Mouse (Mus musculus): Measurements from ENCODE around the gene Fam166b. TPM values are rescaled to one million over a fixed set of nuclear protein-coding genes. Genes with fewer than 3 reads are reported as not detected.

The Fam166b gene
- total and polyA plus RNA-seq, 3 experiments: 1.4 TPM; not detected in 2

DNA sequence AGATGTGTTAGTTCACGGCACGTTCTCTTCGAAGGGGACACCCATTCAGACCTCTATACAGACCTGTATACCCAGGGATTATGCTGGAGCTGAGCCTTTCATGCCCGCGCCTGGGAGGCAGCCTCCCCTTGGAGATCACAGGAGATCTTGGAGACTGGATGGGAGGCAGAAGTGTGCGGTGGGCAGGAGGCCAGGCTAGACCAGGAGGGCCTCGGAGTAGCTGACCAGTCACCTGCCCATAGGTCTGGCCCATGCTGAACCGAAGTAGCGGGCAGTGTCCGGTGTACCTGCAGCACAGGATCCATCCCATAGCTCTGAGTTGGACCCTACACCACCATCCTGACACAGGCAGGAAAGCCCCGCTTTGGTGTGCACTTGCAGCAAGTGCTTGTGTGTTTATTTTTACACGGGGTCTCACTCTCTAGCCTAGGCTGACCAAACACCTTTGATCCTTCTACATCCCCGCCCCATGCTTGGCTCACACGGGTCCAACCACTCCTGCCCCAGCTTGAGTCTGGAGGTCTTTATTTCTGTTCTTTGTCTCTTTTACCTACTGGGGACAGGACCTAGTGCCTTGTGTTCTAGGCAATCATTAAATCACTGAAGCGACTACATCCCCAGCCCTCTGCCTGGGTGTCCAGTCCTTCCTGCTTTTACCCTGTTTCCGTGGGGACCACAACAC lies 613 bp downstream of the Fam166b start:
- 58% methylated on average over 16 of the region's 16 CpGs for WGBS
- H3K4me3 ChIP-seq: no peak overlapping the region
- H3K9ac ChIP-seq (ENCODE audit: low read depth, low read length): no peak overlapping the region
- H3K27me3 ChIP-seq (ENCODE audit: control insufficient read depth, insufficient read depth, low read length): no peaks in the 10 kb centered on the region
- H3K36me3 ChIP-seq (ENCODE audit: control insufficient read depth, insufficient read depth, low read length): no peaks in the 10 kb centered on the region
- no peak overlapping the region; the same call in 1 of the 2 replicates for H3K27ac ChIP-seq
- DNase-seq: no peak
- H3K4me1 ChIP-seq (ENCODE audit: control insufficient read depth, insufficient read depth, low read length): peaks cover 2% of the 10 kb centered on the region
- TF ChIP-seq POLR2A (IDR thresholded peaks at IDR 0.05; ENCODE audit: insufficient read depth, low read depth, low read length) (no peak), EP300 (IDR thresholded peaks at IDR 0.05; ENCODE audit: insufficient read depth, low read depth, low read length) (no peak), CTCF (IDR thresholded peaks at IDR 0.05) (no peak)
- intact Hi-C loops (cut with DNase I): no loop called here
- no peaks in the 10 kb centered on the region for H3K79me2 ChIP-seq (replicated peaks; ENCODE audit: control insufficient read depth, insufficient read depth, low read length)

DNA sequence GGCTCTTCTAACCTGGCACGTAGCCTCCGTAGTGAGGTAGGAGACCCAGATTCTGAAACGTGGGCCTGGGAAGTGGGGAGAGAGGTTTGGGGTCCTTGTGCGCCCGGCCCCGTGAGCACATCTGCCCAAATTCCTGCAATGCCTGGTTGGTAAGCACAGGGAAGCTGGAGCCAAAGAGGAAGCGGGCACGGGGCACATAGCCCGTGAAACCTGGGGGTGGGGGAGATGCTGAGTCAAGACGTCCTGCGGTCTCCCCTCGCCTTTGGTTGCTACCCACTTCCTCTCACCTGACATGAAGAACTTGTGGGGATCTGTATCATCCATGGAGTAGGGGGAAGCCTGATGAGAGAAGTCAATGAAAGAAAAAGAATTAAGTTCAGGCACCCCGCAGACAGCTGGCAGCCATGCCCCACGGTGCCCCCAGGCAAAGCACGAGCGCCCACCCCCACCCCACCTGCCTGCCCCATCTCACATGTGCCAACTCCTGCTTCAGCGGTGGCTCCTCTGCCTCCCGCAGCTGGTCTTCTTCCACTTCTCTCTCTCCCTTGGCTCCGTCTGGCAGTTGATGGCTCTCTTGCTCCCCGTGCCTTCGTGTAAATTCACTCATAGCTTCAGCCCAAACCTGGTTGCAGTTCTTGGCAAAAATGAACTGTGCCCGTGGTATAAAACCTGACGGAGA lies 1.3 kb downstream of the Fam166b start:
- H3K36me3 ChIP-seq (ENCODE audit: control insufficient read depth, insufficient read depth, low read length): peaks cover 3% of the 10 kb centered on the region; the same call in 1 of the 2 replicates
- no peak overlapping the region for H3K4me3 ChIP-seq
- intact Hi-C loops (cut with DNase I): no loop called here
- no peak overlapping the region for H3K9ac ChIP-seq (ENCODE audit: low read depth, low read length)
- peaks cover 2% of the 10 kb centered on the region for H3K4me1 ChIP-seq (ENCODE audit: control insufficient read depth, insufficient read depth, low read length)
- TF ChIP-seq CTCF (IDR thresholded peaks at IDR 0.05): no peak
- no peak for TF ChIP-seq EP300 (IDR thresholded peaks at IDR 0.05; ENCODE audit: insufficient read depth, low read depth, low read length)
- peak in 1 of 2 experiments; percentile 24 for DNase-seq
- no peaks in the 10 kb centered on the region for H3K27me3 ChIP-seq (ENCODE audit: control insufficient read depth, insufficient read depth, low read length)
- no peak overlapping the region for H3K27ac ChIP-seq
- no peaks in the 10 kb centered on the region for H3K79me2 ChIP-seq (replicated peaks; ENCODE audit: control insufficient read depth, insufficient read depth, low read length)
- whole genome bisulfite sequencing: 57% methylated on average over 23 of the region's 23 CpGs

DNA sequence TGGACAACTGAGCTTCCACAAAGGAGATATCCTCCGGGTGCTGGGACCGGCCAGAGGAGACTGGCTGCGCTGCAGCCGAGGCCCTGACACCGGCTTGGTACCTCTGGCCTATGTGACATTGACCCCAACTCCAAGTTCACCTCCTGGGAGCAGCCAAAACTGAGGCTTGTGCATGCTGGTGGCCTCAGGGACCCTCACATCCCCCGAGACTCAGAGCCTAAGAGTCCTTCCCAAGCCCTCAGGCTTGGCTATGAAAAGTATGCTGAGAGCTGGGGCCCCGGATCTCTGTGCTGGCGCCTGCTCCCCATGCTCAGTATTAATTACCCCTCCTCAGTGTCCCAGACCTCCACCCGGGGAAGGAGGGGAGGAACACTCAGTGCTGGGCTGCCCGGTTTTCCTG lies 2.4 kb downstream of the Fam166b start:
- Histone ChIP-seq H3K4me3 (no peak overlapping the region), H3K27ac (no peak overlapping the region), H3K27me3 (ENCODE audit: control insufficient read depth, insufficient read depth, low read length) (no peaks in the 10 kb centered on the region), H3K4me1 (ENCODE audit: control insufficient read depth, insufficient read depth, low read length) (no peaks in the 10 kb centered on the region), H3K79me2 (replicated peaks; ENCODE audit: control insufficient read depth, insufficient read depth, low read length) (no peaks in the 10 kb centered on the region), H3K9ac (ENCODE audit: low read depth, low read length) (no peak overlapping the region), H3K36me3 (ENCODE audit: control insufficient read depth, insufficient read depth, low read length) (peaks cover 3% of the 10 kb centered on the region; the same call in 1 of the 2 replicates)
- intact Hi-C loops (cut with DNase I): no loop called here
- 68% methylated on average over 10 of the region's 10 CpGs for WGBS
- no peak for DNase-seq
- TF ChIP-seq POLR2A (IDR thresholded peaks at IDR 0.05; ENCODE audit: insufficient read depth, low read depth, low read length) (no peak), EP300 (IDR thresholded peaks at IDR 0.05; ENCODE audit: insufficient read depth, low read depth, low read length) (no peak), CTCF (IDR thresholded peaks at IDR 0.05) (no peak)

DNA sequence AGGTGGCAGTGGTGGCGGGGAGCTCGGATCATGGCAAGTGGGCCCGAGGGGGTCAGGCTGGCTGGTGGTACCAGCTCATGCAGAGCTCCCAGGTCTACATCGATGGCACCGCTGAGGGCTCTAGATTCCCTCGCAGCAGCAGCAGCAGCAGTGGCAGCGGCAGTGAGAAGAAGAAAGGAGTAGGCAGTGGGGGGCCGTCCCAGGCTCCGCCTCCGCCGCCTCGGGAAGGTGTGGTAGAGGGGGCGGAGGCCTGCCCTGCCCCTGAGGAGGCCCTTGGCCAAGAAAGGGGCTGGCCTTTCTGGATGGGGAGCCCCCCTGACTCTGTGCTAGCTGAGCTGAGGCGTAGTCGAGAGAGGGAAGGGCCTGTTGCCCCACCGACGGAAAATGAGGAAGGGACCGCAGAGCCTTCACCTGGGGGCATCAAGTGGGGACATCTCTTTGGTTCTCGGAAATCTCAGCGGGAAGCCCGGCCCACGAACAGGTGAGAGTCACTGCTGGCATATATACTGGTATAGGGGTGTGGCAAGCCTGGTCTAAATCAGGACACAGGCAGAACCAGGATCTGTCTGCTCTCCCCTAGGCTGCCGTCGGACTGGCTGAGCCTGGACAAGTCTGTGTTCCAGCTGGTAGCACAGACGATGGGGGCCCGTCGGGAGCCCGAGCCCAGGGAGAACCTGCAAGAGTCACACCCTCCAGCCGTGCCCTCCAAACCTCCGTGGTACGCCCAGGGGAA lies 3.1 kb downstream of the Fam166b start:
- TF ChIP-seq EP300 (IDR thresholded peaks at IDR 0.05; ENCODE audit: insufficient read depth, low read depth, low read length) (no peak), POLR2A (IDR thresholded peaks at IDR 0.05; ENCODE audit: insufficient read depth, low read depth, low read length) (no peak), CTCF (IDR thresholded peaks at IDR 0.05) (no peak)
- no peak overlapping the region for H3K4me3 ChIP-seq
- H3K4me1 ChIP-seq (ENCODE audit: control insufficient read depth, insufficient read depth, low read length): no peaks in the 10 kb centered on the region
- WGBS: 68% methylated on average over 31 of the region's 31 CpGs
- no peak overlapping the region for H3K9ac ChIP-seq (ENCODE audit: low read depth, low read length)
- peaks cover 3% of the 10 kb centered on the region; the same call in 1 of the 2 replicates for H3K36me3 ChIP-seq (ENCODE audit: control insufficient read depth, insufficient read depth, low read length)
- intact Hi-C loops (cut with DNase I): no loop called here
- H3K27ac ChIP-seq: no peak overlapping the region
- H3K27me3 ChIP-seq (ENCODE audit: control insufficient read depth, insufficient read depth, low read length): no peaks in the 10 kb centered on the region
- H3K79me2 ChIP-seq (replicated peaks; ENCODE audit: control insufficient read depth, insufficient read depth, low read length): no peaks in the 10 kb centered on the region
- peak in 1 of 2 experiments; percentile 21 for DNase-seq

DNA sequence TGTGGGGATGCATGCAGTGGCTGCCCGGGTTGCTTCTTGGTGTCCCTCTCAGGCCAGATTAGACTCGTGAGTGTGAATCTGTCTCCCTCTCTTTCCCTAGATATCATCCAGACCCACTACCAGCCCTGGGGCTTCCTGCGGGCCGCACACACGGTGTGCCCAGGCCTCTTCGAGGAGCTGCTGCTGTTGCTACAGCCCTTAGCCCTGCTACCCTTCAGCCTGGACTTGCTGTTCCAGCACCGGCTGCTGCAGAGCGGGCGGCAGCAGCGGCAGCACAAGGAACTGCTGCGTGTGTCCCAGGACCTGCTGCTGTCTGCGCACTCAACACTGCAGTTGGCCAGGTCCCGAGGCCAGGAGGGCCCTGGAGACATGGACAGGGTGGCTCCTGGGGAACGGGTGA lies 3.7 kb downstream of the Fam166b start:
- Histone ChIP-seq H3K9ac (ENCODE audit: low read depth, low read length) (no peak overlapping the region), H3K27ac (no peak overlapping the region), H3K79me2 (replicated peaks; ENCODE audit: control insufficient read depth, insufficient read depth, low read length) (no peaks in the 10 kb centered on the region), H3K27me3 (ENCODE audit: control insufficient read depth, insufficient read depth, low read length) (no peaks in the 10 kb centered on the region), H3K4me1 (ENCODE audit: control insufficient read depth, insufficient read depth, low read length) (peaks cover under 1% of the 10 kb centered on the region), H3K36me3 (ENCODE audit: control insufficient read depth, insufficient read depth, low read length) (peaks cover 4% of the 10 kb centered on the region; the same call in 1 of the 2 replicates), H3K4me3 (no peak overlapping the region)
- peak in 1 of 2 experiments; percentile 19 for DNase-seq
- no peak for TF ChIP-seq POLR2A (IDR thresholded peaks at IDR 0.05; ENCODE audit: insufficient read depth, low read depth, low read length)
- no peak for TF ChIP-seq CTCF (IDR thresholded peaks at IDR 0.05)
- TF ChIP-seq EP300 (IDR thresholded peaks at IDR 0.05; ENCODE audit: insufficient read depth, low read depth, low read length): no peak
- 70% methylated on average over 14 of the region's 14 CpGs for WGBS
- intact Hi-C loops (cut with DNase I): no loop called here

Data from heart, adult 2 months (tissue).